Mouse (Mus musculus) kidney, embryonic 15.5 days (tissue): ENCODE data around the gene Tcn2. TPM values are rescaled to one million over a fixed set of nuclear protein-coding genes. Genes with fewer than 3 reads are reported as not detected.
A peak's percentile ranks its signal among the peaks of the same experiment; 100 is the strongest.

Experiments
- ATAC-seq: fragments of 200-750 bp; cut with Nextera tagmentation; replicated peaks from 2 replicates; pipeline ENCODE4 v1.8.0; 2017; ENCODE audit warnings: moderate TSS enrichment; ENCODE audit not compliant: low FRiP score
- H3K27ac ChIP-seq: fragments of 300-500 bp; sonication (generic); 2 replicates; pipeline ENCODE4 v1.5.1; 2015; ENCODE audit warnings: mild to moderate bottlenecking, inconsistent platforms
- H3K27me3 ChIP-seq: fragments of 300-500 bp; sonication (generic); 2 replicates; pipeline ENCODE4 v1.6.1; 2015; ENCODE audit warnings: inconsistent platforms
- H3K36me3 ChIP-seq: fragments of 300-500 bp; sonication (generic); 2 replicates; pipeline ENCODE4 v1.6.1; 2015; ENCODE audit warnings: inconsistent platforms
- H3K4me1 ChIP-seq: fragments of 300-500 bp; sonication (generic); 2 replicates; pipeline ENCODE4 v1.6.1; 2015; ENCODE audit warnings: inconsistent platforms
- H3K4me2 ChIP-seq: fragments of 300-500 bp; sonication (generic); 2 replicates; pipeline ENCODE4 v1.6.1; 2015; ENCODE audit warnings: moderate library complexity, mild to moderate bottlenecking, inconsistent platforms
- H3K4me3 ChIP-seq: fragments of 300-500 bp; sonication (generic); replicated peaks from 2 replicates; pipeline ENCODE4 v1.5.1; 2015; ENCODE audit warnings: mild to moderate bottlenecking, inconsistent platforms
- H3K9ac ChIP-seq: fragments of 300-500 bp; sonication (generic); 2 replicates; pipeline ENCODE4 v1.6.1; 2015; ENCODE audit warnings: mild to moderate bottlenecking, inconsistent platforms
- H3K9me3 ChIP-seq: fragments of 300-500 bp; sonication (generic); replicated peaks from 2 replicates; pipeline ENCODE4 v1.6.1; 2016; ENCODE audit warnings: inconsistent platforms
- WGBS: fragments of 180-500 bp; shearing (Covaris S2); methylation state at CpG from one replicate; pipeline ENCODE4 v1.1.7; 2015; ENCODE audit warnings: mixed read lengths; 5-methylcytosine and 5-hydroxymethylcytosine counted together
- polyA plus RNA-seq: library from polyadenylated mRNA; unstranded; fragments of >200 nt; fragmentation: Nextera tagmentation; extraction: Ambion mirVana; gene quantifications from 2 replicates; pipeline ENCODE4 v1.2.1, GENCODE M21; 2015

The Tcn2 gene
- 92.9 and 102 TPM in 2 replicates for polyA plus RNA-seq

GRCm38 (mm10) chr11:3931511-3932211 lies at the start of gene Tcn2:
Tcn2 (minus strand) TSS chr11:3932159.
- H3K27me3 ChIP-seq = no peaks in the 10 kb centered on the region
- peak; percentile 71 for ATAC-seq
- peak within 1 kb of the TSS; percentile 48; the same call in 1 of the 2 replicates for H3K27ac ChIP-seq
- H3K9me3 ChIP-seq = no peaks in the 10 kb centered on the region
- peaks cover 17% of the 10 kb centered on the region for H3K4me1 ChIP-seq
- under 1% methylated on average over 26 of the region's 26 CpGs for WGBS
- peak within 1 kb of the TSS; percentile 72 for H3K4me2 ChIP-seq
- peak within 1 kb of the TSS; percentile 54 for H3K4me3 ChIP-seq
- peak within 1 kb of the TSS; percentile 41 for H3K9ac ChIP-seq
- H3K36me3 ChIP-seq = peaks cover 4% of the 10 kb centered on the region; the same call in 1 of the 2 replicates

- ATAC-seq = no peak
- Histone ChIP-seq H3K4me1 (peaks cover 26% of the 10 kb centered on the region), H3K9me3 (no peaks in the 10 kb centered on the region), H3K27ac (peak overlapping the region; percentile 46; the same call in 1 of the 2 replicates), H3K36me3 (peaks cover 48% of the 10 kb centered on the region), H3K27me3 (peaks cover 15% of the 10 kb centered on the region), H3K4me3 (no peak overlapping the region), H3K4me2 (no peak overlapping the region), H3K9ac (no peak overlapping the region)
- WGBS = 55% methylated on average over 6 of the region's 6 CpGs
Observed at GRCm38 (mm10) chr11:3981536-3981935, 49.6 kb upstream of the Tcn2 start.

GRCm38 (mm10) chr11:3978421-3978820 lies 46.5 kb upstream of the Tcn2 start:
- H3K9ac ChIP-seq = no peak overlapping the region
- H3K4me2 ChIP-seq = no peak overlapping the region
- H3K27ac ChIP-seq = no peak overlapping the region
- 61% methylated on average over 5 of the region's 5 CpGs for WGBS
- H3K4me3 ChIP-seq = no peak overlapping the region
- peaks cover 80% of the 10 kb centered on the region for H3K36me3 ChIP-seq
- ATAC-seq = no peak
- no peaks in the 10 kb centered on the region for H3K9me3 ChIP-seq
- peaks cover 9% of the 10 kb centered on the region; the same call in 1 of the 2 replicates for H3K27me3 ChIP-seq
- H3K4me1 ChIP-seq = peaks cover 11% of the 10 kb centered on the region

GRCm38 (mm10) chr11:3976678-3977077 lies 44.7 kb upstream of the Tcn2 start, which contains the start of gene 4930556J24Rik:
4930556J24Rik (minus strand) TSS chr11:3976778.
- Histone ChIP-seq H3K36me3 (peaks cover 97% of the 10 kb centered on the region), H3K4me2 (no peak within 1 kb of the TSS), H3K27me3 (no peaks in the 10 kb centered on the region), H3K4me3 (no peak within 1 kb of the TSS), H3K9ac (no peak within 1 kb of the TSS), H3K4me1 (peaks cover 4% of the 10 kb centered on the region), H3K9me3 (no peaks in the 10 kb centered on the region), H3K27ac (no peak within 1 kb of the TSS)
- no peak for ATAC-seq
- 97% methylated on average over 6 of the region's 6 CpGs for WGBS

- Histone ChIP-seq H3K36me3 (peaks cover 100% of the 10 kb centered on the region), H3K9me3 (no peaks in the 10 kb centered on the region), H3K27ac (no peak overlapping the region), H3K27me3 (no peaks in the 10 kb centered on the region), H3K4me3 (no peak overlapping the region), H3K4me1 (no peaks in the 10 kb centered on the region), H3K9ac (no peak overlapping the region), H3K4me2 (no peak overlapping the region)
- WGBS = 76% methylated on average over 3 of the region's 3 CpGs
- no peak for ATAC-seq
Observed at GRCm38 (mm10) chr11:3974311-3974710, 42.4 kb upstream of the Tcn2 start.

GRCm38 (mm10) chr11:3973081-3973480 lies 41.1 kb upstream of the Tcn2 start:
- H3K36me3 ChIP-seq = peaks cover 100% of the 10 kb centered on the region
- H3K9me3 ChIP-seq = no peaks in the 10 kb centered on the region
- ATAC-seq = no peak
- no peaks in the 10 kb centered on the region for H3K27me3 ChIP-seq
- no peaks in the 10 kb centered on the region for H3K4me1 ChIP-seq
- 88% methylated on average over 7 of the region's 7 CpGs for WGBS
- no peak overlapping the region for H3K4me2 ChIP-seq
- H3K4me3 ChIP-seq = no peak overlapping the region
- H3K27ac ChIP-seq = no peak overlapping the region
- no peak overlapping the region for H3K9ac ChIP-seq

- H3K27me3 ChIP-seq = no peaks in the 10 kb centered on the region
- no peak overlapping the region for H3K4me2 ChIP-seq
- WGBS = 94% methylated on average over 7 of the region's 7 CpGs
- no peak overlapping the region for H3K4me3 ChIP-seq
- no peak overlapping the region for H3K27ac ChIP-seq
- peaks cover 91% of the 10 kb centered on the region for H3K36me3 ChIP-seq
- H3K9me3 ChIP-seq = no peaks in the 10 kb centered on the region
- no peak overlapping the region for H3K9ac ChIP-seq
- no peak for ATAC-seq
- H3K4me1 ChIP-seq = peaks cover 4% of the 10 kb centered on the region; the same call in 1 of the 2 replicates
Observed at GRCm38 (mm10) chr11:3970361-3970760, 38.4 kb upstream of the Tcn2 start.

GRCm38 (mm10) chr11:3969837-3970236 lies 37.9 kb upstream of the Tcn2 start:
- Histone ChIP-seq H3K27ac (no peak overlapping the region), H3K4me1 (peaks cover 9% of the 10 kb centered on the region), H3K4me2 (no peak overlapping the region), H3K4me3 (no peak overlapping the region), H3K27me3 (no peaks in the 10 kb centered on the region), H3K9ac (no peak overlapping the region), H3K9me3 (no peaks in the 10 kb centered on the region), H3K36me3 (peaks cover 86% of the 10 kb centered on the region)
- WGBS = 86% methylated on average over 3 of the region's 3 CpGs
- no peak for ATAC-seq

- Histone ChIP-seq H3K9ac (peak overlapping the region; percentile 78), H3K4me1 (peaks cover 15% of the 10 kb centered on the region), H3K27me3 (no peaks in the 10 kb centered on the region), H3K9me3 (no peaks in the 10 kb centered on the region), H3K4me2 (peak overlapping the region; percentile 69), H3K27ac (peak overlapping the region; percentile 78; the same call in 1 of the 2 replicates), H3K4me3 (peak overlapping the region; percentile 77), H3K36me3 (peaks cover 33% of the 10 kb centered on the region)
- ATAC-seq = no peak; the same call in none of the 2 replicates
- WGBS = 16% methylated on average over 11 of the region's 11 CpGs
Observed at GRCm38 (mm10) chr11:3964416-3965172, 32.6 kb upstream of the Tcn2 start.

- Histone ChIP-seq H3K36me3 (peaks cover 25% of the 10 kb centered on the region), H3K9ac (peak within 1 kb of the TSS; percentile 78), H3K27ac (peak within 1 kb of the TSS; percentile 78), H3K4me2 (peak within 1 kb of the TSS; percentile 69), H3K27me3 (no peaks in the 10 kb centered on the region), H3K4me1 (peaks cover 15% of the 10 kb centered on the region), H3K9me3 (no peaks in the 10 kb centered on the region), H3K4me3 (peak within 1 kb of the TSS; percentile 77)
- WGBS = under 1% methylated on average over 31 of the region's 31 CpGs
- peak; percentile 92 for ATAC-seq
Observed at GRCm38 (mm10) chr11:3963610-3964415, 31.9 kb upstream of the Tcn2 start, which contains the start of gene Pes1. Pes1 (plus strand) TSS chr11:3963975.

GRCm38 (mm10) chr11:3963155-3963554 lies 31.2 kb upstream of the Tcn2 start:
- Histone ChIP-seq H3K4me1 (peaks cover 15% of the 10 kb centered on the region), H3K9ac (no peak overlapping the region), H3K27ac (peak overlapping the region; percentile 18; the same call in 1 of the 2 replicates), H3K4me3 (peak overlapping the region; percentile 77), H3K4me2 (peak overlapping the region; percentile 69), H3K9me3 (no peaks in the 10 kb centered on the region), H3K36me3 (peaks cover 19% of the 10 kb centered on the region), H3K27me3 (no peaks in the 10 kb centered on the region)
- WGBS = 83% methylated on average over 10 of the region's 10 CpGs
- ATAC-seq = 0 out of 2 replicates have a peak, but pooled peaks have one; percentile 16
